Mouse (Mus musculus) bone marrow macrophage, adult 2 months (primary cell): ENCODE measurements at regions not wholly inside any gene's neighbourhood (a gene's known extent, or its start where the extent isn't known, plus 50 kb on each side); places are given as distances from the start of the nearest gene placed in this dataset.

Experiments used
- CTCF ChIP-seq: IDR thresholded peaks from 2 replicates; pipeline ENCODE4 v1.5.1; 2012; ENCODE audit warnings: low read depth, mild to moderate bottlenecking, low read length, moderate library complexity
- POLR2A ChIP-seq: IDR thresholded peaks from 2 replicates; pipeline ENCODE4 v1.6.1; 2012; ENCODE audit warnings: mild to moderate bottlenecking, low read depth, low read length, borderline replicate concordance

- TF ChIP-seq CTCF = no peak
- no peak for TF ChIP-seq POLR2A
These were observed 740.7 kb downstream of the Stpg2 start for GRCm38 (mm10) chr3:139946209-139946608.
